Mouse (Mus musculus) limb, embryonic 14.5 days (tissue): Measurements from ENCODE around the gene Ambra1. TPM values are rescaled to one million over a fixed set of nuclear protein-coding genes. Genes with fewer than 3 reads are reported as not detected.

Experiments
- ATAC-seq: fragments of 200-750 bp; cut with Nextera tagmentation; 2 replicates; pipeline ENCODE4 v1.8.0; 2017; ENCODE audit warnings: low read depth, moderate number of reproducible peaks, moderate TSS enrichment; ENCODE audit not compliant: low FRiP score
- DNase-seq: peaks from one replicate; pipeline ENCODE4 v3.0.0-alpha.2; 2015; ENCODE audit warnings: low spot score
- H3K27ac ChIP-seq: fragments of 300-500 bp; sonication (generic); replicated peaks from 2 replicates; pipeline ENCODE4 v1.5.1; 2014; ENCODE audit warnings: low read depth, mild to moderate bottlenecking, low read length, moderate library complexity, mixed read lengths
- H3K27me3 ChIP-seq: fragments of 300-500 bp; sonication (generic); 2 replicates; pipeline ENCODE4 v1.6.1; 2014; ENCODE audit warnings: low read length, mixed read lengths; ENCODE audit not compliant: control insufficient read depth, insufficient read depth
- H3K36me3 ChIP-seq: fragments of 300-500 bp; sonication (generic); 2 replicates; pipeline ENCODE4 v1.6.1; 2014; ENCODE audit warnings: mild to moderate bottlenecking, low read length, moderate library complexity, mixed read lengths; ENCODE audit not compliant: control insufficient read depth, insufficient read depth
- H3K4me1 ChIP-seq: fragments of 300-500 bp; sonication (generic); 2 replicates; pipeline ENCODE4 v1.6.1; 2014; ENCODE audit warnings: antibody characterized with exemption, low read length, mixed read lengths; ENCODE audit not compliant: control insufficient read depth, insufficient read depth
- H3K4me2 ChIP-seq: fragments of 300-500 bp; sonication (generic); replicated peaks from 2 replicates; pipeline ENCODE4 v1.6.1; 2014; ENCODE audit warnings: low read depth, mild to moderate bottlenecking, low read length, moderate library complexity; ENCODE audit not compliant: severe bottlenecking
- H3K4me3 ChIP-seq: fragments of 300-500 bp; sonication (generic); replicated peaks from 2 replicates; pipeline ENCODE4 v1.5.1; 2014; ENCODE audit warnings: low read length
- H3K9ac ChIP-seq: fragments of 300-500 bp; sonication (generic); 2 replicates; pipeline ENCODE4 v1.6.1; 2014; ENCODE audit warnings: mild to moderate bottlenecking, low read depth, low read length, moderate library complexity; ENCODE audit not compliant: severe bottlenecking
- H3K9me3 ChIP-seq: fragments of 300-500 bp; sonication (generic); 2 replicates; pipeline ENCODE4 v1.6.1; 2016; ENCODE audit warnings: low read length; ENCODE audit not compliant: control insufficient read depth
- POLR2A ChIP-seq: fragments of 200-500 bp; IDR thresholded peaks from 2 replicates; pipeline ENCODE4 v1.8.0; 2012; ENCODE audit warnings: inconsistent platforms, mild to moderate bottlenecking, moderate library complexity, borderline replicate concordance; ENCODE audit not compliant: insufficient read depth, insufficient read length; ENCODE audit errors: extremely low read depth
- WGBS: fragments of 180-500 bp; shearing (Covaris S2); extraction: QIAGEN DNeasy Blood & Tissue Kit; methylation state at CpG from one replicate; pipeline ENCODE4 v1.1.7; 2014; 5-methylcytosine and 5-hydroxymethylcytosine counted together
- polyA plus RNA-seq, 2 experiments: library from polyadenylated mRNA; depleted of rRNA in 1 of 2; stranded (reverse) in 1 of 2; unstranded in 1 of 2; fragments of >200 nt; fragmentation: Nextera tagmentation in 1 of 2; extraction: Ambion mirVana in 1 of 2; gene quantifications; 2 replicates each; pipeline versions ENCODE4 v1.2.1 to v1.2.3; 2012 to 2014

Gene Ambra1
- polyA plus RNA-seq, 2 experiments: 16.4 to 23.4 TPM

DNA sequence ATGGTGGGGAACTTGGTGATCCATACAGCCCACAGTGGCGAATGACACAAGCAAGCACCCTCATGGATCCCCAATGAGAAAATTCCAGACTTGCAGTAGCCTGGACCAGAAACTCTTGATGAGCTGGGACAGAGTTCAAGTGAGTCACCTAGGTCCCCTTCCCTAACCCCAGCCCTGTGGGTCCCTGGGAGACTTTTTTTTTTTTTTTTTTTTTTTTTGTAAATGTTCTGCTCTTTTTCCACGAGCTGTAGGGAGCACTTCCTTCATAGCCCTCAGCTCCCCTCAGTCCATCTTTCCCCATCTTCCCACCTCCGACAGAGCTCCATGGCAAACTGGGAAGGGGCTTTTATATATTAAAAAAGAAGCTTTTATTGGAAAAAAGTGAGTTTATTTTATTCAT, 199.5 kb downstream of the Ambra1 start:
- ATAC-seq (no peak), DNase-seq (no peak)
- no peak overlapping the region for H3K9ac ChIP-seq
- no peak overlapping the region for H3K27ac ChIP-seq
- H3K4me3 ChIP-seq: peak overlapping the region; percentile 73
- H3K27me3 ChIP-seq: no peaks in the 10 kb centered on the region
- peaks cover 22% of the 10 kb centered on the region for H3K4me1 ChIP-seq
- peaks cover 11% of the 10 kb centered on the region; the same call in 1 of the 2 replicates for H3K36me3 ChIP-seq
- 64% methylated on average over 3 of the region's 3 CpGs for WGBS
- TF ChIP-seq POLR2A: no peak
- no peaks in the 10 kb centered on the region for H3K9me3 ChIP-seq
- H3K4me2 ChIP-seq: peak overlapping the region; percentile 81

GRCm38 (mm10) chr2:91929936-91930335, 200.0 kb downstream of the Ambra1 start:
- 11% methylated on average over 12 of the region's 12 CpGs for WGBS
- no peak overlapping the region for H3K27ac ChIP-seq

GRCm38 (mm10) chr2:91930761-91931291, 200.9 kb downstream of the Ambra1 start:
- peak overlapping the region; percentile 99 for H3K9ac ChIP-seq
- H3K9me3 ChIP-seq: no peaks in the 10 kb centered on the region
- peak overlapping the region; percentile 81 for H3K4me2 ChIP-seq
- peaks cover 22% of the 10 kb centered on the region for H3K36me3 ChIP-seq
- ATAC-seq (no peak), DNase-seq (no peak)
- H3K4me3 ChIP-seq: peak overlapping the region; percentile 73
- WGBS: 2% methylated on average over 22 of the region's 23 CpGs
- H3K4me1 ChIP-seq: peaks cover 22% of the 10 kb centered on the region
- peak overlapping the region; percentile 99 for H3K27ac ChIP-seq
- H3K27me3 ChIP-seq: no peaks in the 10 kb centered on the region
- peak; percentile 36; the same call in 1 of the 2 replicates for TF ChIP-seq POLR2A

More at GRCm38 (mm10) chr2:91929936-91930335, 200.0 kb downstream of the Ambra1 start:
- Histone ChIP-seq H3K36me3 (peaks cover 13% of the 10 kb centered on the region; the same call in 1 of the 2 replicates), H3K9me3 (no peaks in the 10 kb centered on the region), H3K4me1 (peaks cover 22% of the 10 kb centered on the region), H3K27me3 (no peaks in the 10 kb centered on the region), H3K9ac (peak overlapping the region; percentile 99; the same call in 1 of the 2 replicates), H3K4me3 (peak overlapping the region; percentile 73), H3K4me2 (peak overlapping the region; percentile 81)
- ATAC-seq (0 out of 2 replicates have a peak, but pooled peaks have one; percentile 20), DNase-seq (peak; percentile 90)
- TF ChIP-seq POLR2A: no peak

GRCm38 (mm10) chr2:91931328-91932159, 201.6 kb downstream of the Ambra1 start:
- Histone ChIP-seq H3K36me3 (peaks cover 29% of the 10 kb centered on the region), H3K4me3 (peak overlapping the region; percentile 73), H3K9me3 (no peaks in the 10 kb centered on the region), H3K4me2 (peak overlapping the region; percentile 81), H3K9ac (peak overlapping the region; percentile 99), H3K27me3 (no peaks in the 10 kb centered on the region), H3K27ac (peak overlapping the region; percentile 99), H3K4me1 (peaks cover 22% of the 10 kb centered on the region)
- WGBS: 1% methylated on average over 42 of the region's 50 CpGs
- DNase-seq (peak; percentile 80), ATAC-seq (peak; percentile 82)
- TF ChIP-seq POLR2A: peak; percentile 97

GRCm38 (mm10) chr2:91932160-91932711, 202.3 kb downstream of the Ambra1 start, which contains the start of gene Mdk:
Gene Mdk, minus strand, starts transcription at chr2:91932297.
- Histone ChIP-seq H3K27ac (peak within 1 kb of the TSS; percentile 99), H3K4me2 (peak within 1 kb of the TSS; percentile 81), H3K36me3 (peaks cover 36% of the 10 kb centered on the region), H3K4me3 (peak within 1 kb of the TSS; percentile 73), H3K27me3 (no peaks in the 10 kb centered on the region), H3K9ac (peak within 1 kb of the TSS; percentile 99), H3K9me3 (no peaks in the 10 kb centered on the region), H3K4me1 (peaks cover 22% of the 10 kb centered on the region)
- 3% methylated on average over 14 of the region's 16 CpGs for WGBS
- peak; percentile 1; the same call in 1 of the 2 replicates for ATAC-seq
- TF ChIP-seq POLR2A: no peak
- peak; percentile 29 for DNase-seq
